Mouse (Mus musculus): ENCODE results near the gene Arf6.
"Not testable (repeated sequence)": the region's sequence is repeated elsewhere in the genome, so short reads cannot be mapped to it uniquely, and the experiment has no call there.

Arf6 gene

GRCm38 (mm10) chr12:69371854-69372671 is at the start of gene Arf6, which contains the start of gene Gm9887:
Gene Arf6 (plus strand): TSS chr12:69372150.
Gene Gm9887 (minus strand): TSS chr12:69372458.
- peak; percentile 96 for DNase-seq (ENCODE audit: low spot score)

- DNase-seq (ENCODE audit: low spot score), result no peak
Measured at GRCm38 (mm10) chr12:69331187-69331586, 40.8 kb upstream of the Arf6 start.

- DNase-seq (ENCODE audit: low spot score), result no peak
Measured at GRCm38 (mm10) chr12:69332147-69332546, 39.8 kb upstream of the Arf6 start.

- peak; percentile 44 for DNase-seq (ENCODE audit: low spot score)
Measured at GRCm38 (mm10) chr12:69333547-69333946, 38.4 kb upstream of the Arf6 start.

GRCm38 (mm10) chr12:69349928-69350327 is 22.0 kb upstream of the Arf6 start:
- no peak for DNase-seq (ENCODE audit: low spot score)

- no peak for DNase-seq (ENCODE audit: low spot score)
Measured at GRCm38 (mm10) chr12:69351685-69352084, 20.3 kb upstream of the Arf6 start.

GRCm38 (mm10) chr12:69356546-69357299 is 15.2 kb upstream of the Arf6 start, which contains the start of gene Nemf:
Gene Nemf (minus strand): TSS chr12:69357165.
- DNase-seq (ENCODE audit: low spot score), result peak; percentile 88

GRCm38 (mm10) chr12:69357300-69357646 is 14.7 kb upstream of the Arf6 start:
- no peak for DNase-seq (ENCODE audit: low spot score)

- peak; percentile 84 for DNase-seq (ENCODE audit: low spot score)
Measured at GRCm38 (mm10) chr12:69360655-69360996, 11.3 kb upstream of the Arf6 start.

- peak; percentile 97 for DNase-seq (ENCODE audit: low spot score)
Measured at GRCm38 (mm10) chr12:69360997-69361899, 10.7 kb upstream of the Arf6 start.

GRCm38 (mm10) chr12:69361919-69362318 is 10.0 kb upstream of the Arf6 start:
- DNase-seq (ENCODE audit: low spot score), result no peak

GRCm38 (mm10) chr12:69362388-69362787 is 9.6 kb upstream of the Arf6 start:
- DNase-seq (ENCODE audit: low spot score), result peak; percentile 57

GRCm38 (mm10) chr12:69363110-69363509 is 8.8 kb upstream of the Arf6 start:
- not testable (repeated sequence) for DNase-seq (ENCODE audit: low spot score)

- DNase-seq (ENCODE audit: low spot score), result peak; percentile 74
Measured at GRCm38 (mm10) chr12:69363899-69364762, 7.8 kb upstream of the Arf6 start.

GRCm38 (mm10) chr12:69365757-69366156 is 6.2 kb upstream of the Arf6 start:
- DNase-seq (ENCODE audit: low spot score), result no peak

- DNase-seq (ENCODE audit: low spot score), result no peak
Measured at GRCm38 (mm10) chr12:69366424-69366823, 5.5 kb upstream of the Arf6 start.

- no peak for DNase-seq (ENCODE audit: low spot score)
Measured at GRCm38 (mm10) chr12:69367557-69367956, 4.4 kb upstream of the Arf6 start.

GRCm38 (mm10) chr12:69370936-69371335 is 1.0 kb upstream of the Arf6 start:
- DNase-seq (ENCODE audit: low spot score), result no peak

- DNase-seq (ENCODE audit: low spot score), result peak; percentile 83
Measured at GRCm38 (mm10) chr12:69371421-69371853, 513 bp upstream of the Arf6 start.

GRCm38 (mm10) chr12:69372731-69373331 is 881 bp downstream of the Arf6 start:
- DNase-seq (ENCODE audit: low spot score), result no peak

Data from adipocyte (in vitro differentiated cells).